Mouse (Mus musculus): ENCODE data around the gene Diablo.
A peak's percentile ranks its signal among the peaks of the same experiment; 100 is the strongest.

Gene Diablo

GRCm38 (mm10) chr5:123507936-123508723 lies 15.8 kb downstream of the Diablo start:
- peak; percentile 64 for DNase-seq (ENCODE audit: low read depth, low spot score)

- DNase-seq (ENCODE audit: low read depth, low spot score): no peak
Observed at GRCm38 (mm10) chr5:123501973-123502372, 22.0 kb downstream of the Diablo start.

- peak; percentile 45 for DNase-seq (ENCODE audit: low read depth, low spot score)
Observed at GRCm38 (mm10) chr5:123499717-123500116, 24.3 kb downstream of the Diablo start.

GRCm38 (mm10) chr5:123489935-123490334 lies 34.0 kb downstream of the Diablo start:
- DNase-seq (ENCODE audit: low read depth, low spot score): no peak

GRCm38 (mm10) chr5:123489112-123489785 lies 34.7 kb downstream of the Diablo start, which contains the start of the genes Lrrc43 and Il31:
Gene Lrrc43 (plus strand): TSS chr5:123489305.
Gene Il31 (minus strand): TSS chr5:123489489.
- no peak for DNase-seq (ENCODE audit: low read depth, low spot score)

- DNase-seq (ENCODE audit: low read depth, low spot score): no peak
Observed at GRCm38 (mm10) chr5:123487659-123488395, 36.1 kb downstream of the Diablo start.

- DNase-seq (ENCODE audit: low read depth, low spot score): no peak
Observed at GRCm38 (mm10) chr5:123473817-123474216, 50.2 kb downstream of the Diablo start.

- no peak for DNase-seq (ENCODE audit: low read depth, low spot score)
Observed at GRCm38 (mm10) chr5:123470784-123471400, 53.1 kb downstream of the Diablo start.

- DNase-seq (ENCODE audit: low read depth, low spot score): no peak
Observed at GRCm38 (mm10) chr5:123464638-123465037, 59.3 kb downstream of the Diablo start.

GRCm38 (mm10) chr5:123461420-123461819 lies 62.6 kb downstream of the Diablo start:
- DNase-seq (ENCODE audit: low read depth, low spot score): no peak
